Mouse (Mus musculus) urinary bladder, postnatal 14 days (tissue): ENCODE data around the gene Tmem50a.

Experiments
- DNase-seq: peaks from one replicate; pipeline ENCODE4 v3.0.0; 2021; ENCODE audit warnings: low spot score

Tmem50a gene

DNA sequence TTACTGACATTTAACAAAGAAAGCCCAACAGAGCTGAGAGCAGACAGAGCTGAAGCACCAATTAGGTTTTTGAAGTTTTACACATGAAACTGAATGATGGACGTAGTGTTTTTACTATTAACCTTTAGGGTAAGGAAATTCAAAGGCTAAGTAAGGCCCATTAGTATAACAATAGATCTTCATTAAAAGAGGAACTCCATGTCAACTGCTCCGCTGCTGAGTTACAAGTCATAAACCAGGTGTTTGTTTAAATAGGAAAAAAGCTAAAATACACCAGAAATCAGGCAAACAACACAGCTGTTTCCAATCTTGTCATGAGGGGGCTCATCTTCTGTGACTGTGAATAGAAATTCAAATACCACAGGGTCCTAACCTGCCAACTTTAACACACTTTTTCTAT lies 63.6 kb downstream of the Tmem50a start:
- DNase-seq, result no peak

DNA sequence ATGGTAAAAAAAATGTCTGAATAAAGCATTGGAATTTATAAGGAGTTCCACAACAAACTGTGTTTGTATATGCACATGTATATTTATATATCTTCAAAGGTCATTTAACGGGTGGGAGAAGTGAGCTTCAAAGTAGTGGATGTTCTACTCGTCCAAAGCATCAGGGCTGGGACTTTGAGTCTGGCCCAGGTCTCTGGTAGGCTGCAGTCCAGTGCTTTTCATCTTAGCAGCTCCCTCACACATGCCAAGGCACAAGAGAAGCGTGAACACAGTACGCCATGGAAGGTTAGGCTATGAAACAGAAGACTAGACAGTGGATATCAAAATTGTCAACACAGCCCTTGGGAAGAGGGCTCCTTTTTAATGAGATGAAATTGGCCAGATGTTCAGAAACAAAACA lies 64.3 kb downstream of the Tmem50a start:
- DNase-seq, result no peak
